Mouse (Mus musculus) left cerebral cortex, postnatal 25 days (tissue): ENCODE results near the gene Sf3b5. TPM values are rescaled to one million over a fixed set of nuclear protein-coding genes. Genes with fewer than 3 reads are reported as not detected.
"Not testable (repeated sequence)": the region's sequence is repeated elsewhere in the genome, so short reads cannot be mapped to it uniquely, and the experiment has no call there.

Experiments used
- DNase-seq, 2 experiments: peaks; one replicate each; pipeline ENCODE4 v3.0.0; 2022; ENCODE audit warnings: low spot score in 2 of 2, mixed read lengths in 1 of 2
- intact Hi-C: fragments of 180-260 bp; cut with DNase I; formaldehyde crosslinking; loops from one replicate; pipeline ENCODE4 v1.15.1; 2025
- total RNA-seq, 2 experiments: library from RNA; stranded (reverse); gene quantifications; 2 replicates each; pipeline ENCODE4 v1.2.3; 2021

Gene Sf3b5
- total RNA-seq, 2 experiments from 2014 or later = 7.0 to 7.9 TPM

DNA sequence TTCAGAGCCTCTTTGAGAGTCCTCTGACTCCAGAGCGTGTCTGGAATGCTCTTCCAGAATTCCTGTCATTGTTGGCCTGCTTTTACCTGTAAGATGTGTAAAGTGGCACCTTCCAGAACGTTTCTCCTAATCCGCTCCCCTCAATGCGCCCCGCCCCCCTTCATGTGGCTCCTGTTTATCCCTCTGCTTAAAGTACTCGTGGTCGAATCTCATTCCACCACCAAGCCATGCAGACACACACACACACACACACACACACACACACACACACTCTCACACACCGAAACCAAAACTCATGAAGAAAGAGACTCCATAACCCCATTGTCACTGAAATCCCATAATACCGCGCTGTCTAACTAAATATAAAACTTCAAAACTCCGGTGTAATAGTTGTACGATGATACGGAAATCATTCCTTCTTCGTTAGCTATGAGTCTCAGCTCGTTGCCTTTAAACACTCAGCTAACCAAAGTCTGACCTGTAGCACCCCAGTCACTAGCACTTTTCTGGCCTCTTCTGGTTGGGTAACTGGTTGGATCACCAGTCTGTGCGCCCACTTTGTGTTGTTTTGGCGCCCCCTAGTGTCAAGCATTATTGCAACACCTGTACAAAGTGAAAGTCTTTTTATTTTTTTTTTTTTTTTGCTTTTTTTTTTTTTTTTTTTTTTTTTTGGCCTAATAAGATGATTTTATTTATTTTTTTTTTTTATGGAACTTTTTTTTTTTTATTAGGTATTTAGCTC lies 8.2 kb upstream of the Sf3b5 start:
- intact Hi-C loops = loop anchor here (5.0 kb wide), 1 partner anchor 305 kb away; no protein-coding TSS in a partner anchor
- DNase-seq = peak; percentile 79 to 84

DNA sequence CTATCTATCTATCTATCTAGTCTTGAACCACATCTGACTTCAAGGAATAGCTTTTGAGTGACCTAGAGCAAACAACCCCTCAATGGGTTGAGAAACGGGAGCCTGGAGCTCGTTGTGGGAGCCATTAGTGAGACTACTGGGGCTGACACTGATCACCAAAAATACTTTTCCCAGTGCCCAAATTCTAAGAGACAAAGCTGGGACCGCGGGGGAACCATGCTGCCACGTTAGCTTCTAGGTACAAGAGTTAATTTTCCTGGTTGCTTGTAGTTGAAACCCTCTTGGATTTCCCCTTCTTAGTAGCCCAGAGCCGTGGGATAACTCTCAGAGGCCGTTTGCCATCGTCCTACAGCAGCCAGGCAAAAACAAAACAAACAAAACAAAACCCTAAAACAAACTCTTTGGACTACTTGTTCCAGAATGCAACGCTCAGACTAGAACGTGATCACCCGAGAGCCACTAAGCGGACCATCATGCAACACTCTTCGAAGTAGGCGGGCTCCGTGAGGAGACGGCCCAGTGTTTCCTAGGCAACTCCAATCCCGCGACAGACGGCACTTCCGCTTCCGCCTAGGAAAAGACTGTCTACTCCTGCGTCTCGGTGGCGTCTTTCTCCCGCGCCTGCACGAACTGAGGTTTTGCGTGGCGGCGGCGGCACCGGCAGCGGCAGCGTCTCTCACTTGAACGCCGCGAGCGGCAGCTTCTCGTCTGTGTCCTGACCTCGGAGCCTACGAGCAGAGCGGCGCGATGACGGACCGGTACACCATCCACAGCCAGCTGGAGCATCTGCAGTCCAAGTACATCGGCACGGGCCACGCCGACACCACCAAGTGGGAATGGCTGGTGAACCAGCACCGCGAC lies 3.0 kb downstream of the Sf3b5 start:
- intact Hi-C loops = loop anchor here (5.0 kb wide), 1 partner anchor 86 kb away; no protein-coding TSS in a partner anchor
- peak; percentile 96 to 99 for DNase-seq

- intact Hi-C loops = loop anchor here (5.0 kb wide), 1 partner anchor 86 kb away; no protein-coding TSS in a partner anchor
- no peak for DNase-seq
Observed at GRCm38 (mm10) chr10:13008737-13009121, 3.6 kb downstream of the Sf3b5 start.

GRCm38 (mm10) chr10:13014026-13014425 lies 8.9 kb downstream of the Sf3b5 start:
- intact Hi-C loops = loop anchor here (10.0 kb wide), 1 partner anchor 1691 kb away; the partner anchor contains the start of genes Nmbr and Vta1

GRCm38 (mm10) chr10:13016573-13016972 lies 11.4 kb downstream of the Sf3b5 start:
- DNase-seq = peak; percentile 79 to 88
- intact Hi-C loops = loop anchor here (1.0 to 10.0 kb wide), 4 partner anchors 414 to 1688 kb away; partner anchors contain the start of genes Nmbr and Vta1

More at GRCm38 (mm10) chr10:13014026-13014425, 8.9 kb downstream of the Sf3b5 start:
- DNase-seq = no peak

- DNase-seq = no peak
- intact Hi-C loops = loop anchor here (5.0 to 10.0 kb wide), 2 partner anchors 484 to 1686 kb away; partner anchors contain the start of genes Nmbr and Vta1
Observed at GRCm38 (mm10) chr10:13018510-13018909, 13.4 kb downstream of the Sf3b5 start.

- no peak for DNase-seq
- intact Hi-C loops = loop anchor here (5.0 to 10.0 kb wide), 2 partner anchors 483 to 1686 kb away; partner anchors contain the start of genes Nmbr and Vta1
Observed at GRCm38 (mm10) chr10:13019026-13019425, 13.9 kb downstream of the Sf3b5 start.

- intact Hi-C loops = no loop called here
Observed at GRCm38 (mm10) chr10:13022103-13022502, 17.0 kb downstream of the Sf3b5 start.

DNA sequence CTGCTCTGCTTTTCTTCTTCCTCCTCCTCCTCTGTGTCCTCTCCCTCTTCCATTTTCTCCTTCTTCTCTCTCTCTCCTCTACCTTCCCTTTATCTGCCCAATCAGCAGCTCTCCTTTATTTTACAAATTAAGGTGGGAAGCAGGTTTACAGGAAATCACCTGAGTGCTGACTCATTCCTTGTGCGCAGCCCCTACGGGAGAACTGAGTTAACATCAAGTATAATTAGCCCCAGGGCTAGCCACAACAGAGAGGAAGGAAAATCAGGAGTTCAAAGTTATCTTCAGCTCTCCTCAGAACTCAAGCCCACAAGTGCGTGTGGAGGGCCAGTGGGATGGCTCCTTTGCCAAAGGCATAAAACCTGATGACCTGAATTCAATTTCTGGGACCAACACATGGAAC lies 18.8 kb downstream of the Sf3b5 start:
- DNase-seq, intact Hi-C loops: not testable (repeated sequence)

More at GRCm38 (mm10) chr10:13022103-13022502, 17.0 kb downstream of the Sf3b5 start:
- no peak for DNase-seq

GRCm38 (mm10) chr10:13027702-13028101 lies 22.6 kb downstream of the Sf3b5 start:
- DNase-seq = no peak
- intact Hi-C loops = no loop called here

GRCm38 (mm10) chr10:13028215-13028614 lies 23.1 kb downstream of the Sf3b5 start:
- DNase-seq = no peak
- intact Hi-C loops = no loop called here

GRCm38 (mm10) chr10:13029416-13029815 lies 24.3 kb downstream of the Sf3b5 start:
- intact Hi-C loops = no loop called here
- no peak for DNase-seq

DNA sequence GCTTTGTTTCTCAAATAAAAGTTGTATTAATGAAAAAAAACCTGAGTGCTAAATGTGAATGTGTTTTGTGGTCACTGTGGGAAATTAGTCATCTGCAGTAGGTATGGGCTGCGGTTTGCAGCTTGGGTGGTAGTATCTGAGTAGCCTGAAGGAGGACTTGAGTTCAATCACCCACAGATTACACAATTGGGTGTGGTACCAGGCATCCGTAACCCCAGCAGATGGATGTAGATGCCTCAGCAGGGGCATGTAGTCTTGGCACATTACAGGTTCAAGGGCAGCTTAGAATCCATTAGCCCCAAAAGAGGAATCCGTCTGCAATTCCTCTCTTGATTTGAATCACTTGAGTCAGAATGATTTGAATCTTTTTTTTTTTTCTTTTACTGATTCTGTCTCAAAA lies 30.1 kb downstream of the Sf3b5 start:
- no peak for DNase-seq
- intact Hi-C loops = no loop called here

- DNase-seq = no peak
Observed at GRCm38 (mm10) chr10:13039637-13040174, 34.6 kb downstream of the Sf3b5 start.

DNA sequence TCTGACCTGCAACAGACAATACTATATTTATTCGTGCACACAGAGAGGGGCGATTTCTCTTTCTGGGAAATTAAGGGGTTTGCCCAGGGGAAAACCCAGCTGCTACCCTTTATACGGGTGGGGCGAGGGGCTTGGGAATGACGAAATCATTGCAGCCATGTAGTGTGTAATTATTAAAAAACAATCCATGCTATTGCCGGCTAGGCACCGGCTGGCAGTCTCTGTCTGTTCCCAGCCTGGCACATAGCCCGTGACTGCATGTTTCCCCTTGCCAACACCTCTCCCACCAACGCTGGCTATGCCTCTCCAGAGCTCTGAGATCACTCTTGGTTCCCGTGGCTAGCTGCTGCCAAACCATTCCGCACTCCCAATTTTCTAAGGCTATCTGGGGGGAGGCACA lies 39.5 kb downstream of the Sf3b5 start:
- no peak for DNase-seq
- intact Hi-C loops = no loop called here

More at GRCm38 (mm10) chr10:13039637-13040174, 34.6 kb downstream of the Sf3b5 start:
- intact Hi-C loops = no loop called here

GRCm38 (mm10) chr10:13047816-13048215 lies 42.7 kb downstream of the Sf3b5 start:
- intact Hi-C loops = no loop called here
- DNase-seq = no peak

DNA sequence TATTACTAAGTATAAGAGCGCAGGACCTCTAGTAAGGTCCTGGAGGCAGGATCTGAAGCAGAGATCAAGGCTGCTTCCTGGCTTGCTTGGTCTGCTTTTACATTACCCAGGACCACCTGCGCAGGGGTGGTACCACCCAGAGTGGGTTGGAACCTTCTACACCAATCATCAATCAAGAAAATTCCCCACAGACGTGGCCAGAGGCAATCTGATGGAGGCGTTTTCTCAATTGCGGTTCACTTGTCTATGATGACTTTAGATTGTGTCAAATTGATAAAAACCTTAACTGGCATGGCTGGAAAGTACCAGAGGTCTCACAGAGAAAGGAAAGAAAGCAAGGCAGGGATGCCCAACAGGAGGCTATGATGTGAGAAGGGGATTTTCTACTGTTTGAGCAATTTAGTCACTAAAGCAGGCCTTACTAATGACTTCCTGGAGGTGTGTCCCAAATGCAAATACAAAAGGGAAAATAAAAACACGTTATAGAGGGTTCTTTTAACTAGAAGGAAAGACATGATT lies 51.8 kb downstream of the Sf3b5 start:
- DNase-seq = no peak
- intact Hi-C loops = no loop called here
